Mouse (Mus musculus): ENCODE measurements at regions not wholly inside any gene's neighbourhood (a gene's known extent, or its start where the extent isn't known, plus 50 kb on each side); places are given as distances from the start of the nearest gene placed in this dataset.

DNA sequence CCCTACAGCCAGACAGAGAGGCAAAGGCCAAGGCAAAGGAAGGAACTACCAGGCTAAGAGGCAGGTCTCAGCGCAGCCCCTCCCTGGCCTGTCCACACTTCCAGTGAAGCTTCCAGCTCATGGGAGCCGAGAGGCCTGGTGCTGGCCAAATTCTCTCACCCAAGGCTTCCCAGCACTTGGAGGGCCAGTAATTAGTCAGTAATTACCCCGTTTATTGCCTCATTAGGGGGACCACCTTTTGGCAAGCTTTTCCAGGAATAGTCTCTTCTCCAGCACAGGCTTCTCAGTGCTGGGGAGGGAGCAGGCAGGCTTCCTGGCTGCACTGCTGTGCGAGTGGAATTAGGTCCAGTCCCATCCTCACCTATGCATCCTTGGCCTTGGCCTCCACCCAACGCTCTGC is 252.8 kb upstream of the Nxpe4 start:
- no peak for DNase-seq (ENCODE audit: low spot score in 2 of 2)

DNA sequence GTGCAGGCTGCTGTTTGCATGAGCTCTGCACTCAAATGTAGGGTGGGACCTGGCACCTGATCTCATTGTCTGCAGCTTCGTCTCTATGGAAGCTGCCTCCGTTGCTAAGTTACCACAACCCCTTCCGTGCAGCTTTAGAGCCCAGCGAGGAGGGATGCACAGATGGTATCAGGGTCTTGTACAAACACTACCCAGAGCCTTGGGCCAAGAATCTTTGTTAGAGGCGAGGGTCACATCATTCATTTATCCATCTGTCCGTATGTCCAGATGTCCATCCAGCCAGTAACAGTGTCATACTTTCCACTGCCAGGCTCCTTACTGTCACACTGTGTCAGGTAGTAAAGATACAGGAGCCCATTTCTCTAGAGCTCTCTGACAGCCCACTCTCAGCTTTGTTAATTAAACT is 251.3 kb upstream of the Nxpe4 start:
- DNase-seq (ENCODE audit: low spot score in 2 of 2): no peak

DNA sequence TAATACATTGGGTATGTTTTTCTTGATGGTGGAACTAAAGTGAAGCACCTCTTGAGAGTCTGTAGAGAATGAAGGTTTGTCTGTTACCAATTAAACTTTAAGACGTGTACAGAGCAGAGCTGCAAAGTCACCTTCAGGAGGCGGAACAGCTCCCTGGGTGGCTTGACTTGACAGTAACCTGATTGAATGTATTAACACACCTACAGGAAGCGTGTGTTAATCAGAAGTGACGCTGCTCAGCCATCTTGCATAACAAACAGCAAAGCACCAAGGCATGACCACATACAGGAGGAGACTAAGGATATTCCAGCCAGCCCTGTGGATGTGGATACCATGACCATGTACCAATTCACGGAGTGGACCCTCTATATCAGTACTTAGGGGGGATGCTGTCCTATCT is 249.0 kb upstream of the Nxpe4 start:
- no peak for DNase-seq (ENCODE audit: low spot score in 2 of 2)

DNA sequence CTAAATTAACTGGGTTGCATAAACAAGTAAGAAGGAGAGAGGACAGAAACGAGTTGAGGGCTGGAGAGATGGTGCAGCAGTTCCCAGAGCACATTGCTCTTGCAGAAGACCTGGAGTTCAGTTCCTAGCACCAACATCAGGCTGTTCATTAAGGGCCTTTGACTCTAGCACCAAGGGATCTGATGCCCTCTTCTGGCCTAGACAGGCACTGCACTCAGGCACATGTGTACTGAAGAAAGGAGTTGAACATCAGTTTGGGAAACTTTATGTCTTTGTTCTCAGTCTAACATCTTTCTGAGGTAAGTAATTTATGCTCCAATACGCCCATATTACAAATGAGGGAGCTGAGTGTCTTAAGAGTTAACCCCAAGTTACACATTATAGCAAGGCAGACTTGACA is 226.5 kb upstream of the Nxpe4 start:
- no peak for DNase-seq (ENCODE audit: low spot score in 2 of 2)

DNA sequence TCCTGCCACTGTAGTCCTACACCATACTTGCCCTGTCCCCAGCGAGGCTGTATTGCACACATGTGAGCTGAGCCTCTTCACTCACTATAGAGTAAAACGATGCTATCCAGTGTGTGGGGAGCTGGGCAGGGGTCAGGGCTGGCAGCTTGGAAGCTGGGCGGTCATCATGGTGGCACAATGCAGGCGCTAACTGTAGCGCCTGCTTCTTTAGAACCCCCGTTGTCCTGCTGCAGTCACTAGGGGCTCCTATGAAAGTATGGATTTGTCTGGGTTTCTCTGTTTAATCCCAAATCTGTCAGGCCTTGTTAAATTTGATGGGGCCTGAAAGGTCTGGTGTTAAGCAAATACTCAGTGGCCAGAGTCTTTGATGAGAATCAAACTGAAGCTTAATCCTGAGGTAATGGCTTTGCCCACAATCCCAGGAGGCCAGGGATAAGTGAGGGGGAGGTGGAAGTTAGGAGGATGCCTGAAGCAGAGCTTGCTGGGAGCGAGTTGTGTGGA is 225.8 kb upstream of the Nxpe4 start:
- DNase-seq (ENCODE audit: low spot score in 2 of 2): no peak

DNA sequence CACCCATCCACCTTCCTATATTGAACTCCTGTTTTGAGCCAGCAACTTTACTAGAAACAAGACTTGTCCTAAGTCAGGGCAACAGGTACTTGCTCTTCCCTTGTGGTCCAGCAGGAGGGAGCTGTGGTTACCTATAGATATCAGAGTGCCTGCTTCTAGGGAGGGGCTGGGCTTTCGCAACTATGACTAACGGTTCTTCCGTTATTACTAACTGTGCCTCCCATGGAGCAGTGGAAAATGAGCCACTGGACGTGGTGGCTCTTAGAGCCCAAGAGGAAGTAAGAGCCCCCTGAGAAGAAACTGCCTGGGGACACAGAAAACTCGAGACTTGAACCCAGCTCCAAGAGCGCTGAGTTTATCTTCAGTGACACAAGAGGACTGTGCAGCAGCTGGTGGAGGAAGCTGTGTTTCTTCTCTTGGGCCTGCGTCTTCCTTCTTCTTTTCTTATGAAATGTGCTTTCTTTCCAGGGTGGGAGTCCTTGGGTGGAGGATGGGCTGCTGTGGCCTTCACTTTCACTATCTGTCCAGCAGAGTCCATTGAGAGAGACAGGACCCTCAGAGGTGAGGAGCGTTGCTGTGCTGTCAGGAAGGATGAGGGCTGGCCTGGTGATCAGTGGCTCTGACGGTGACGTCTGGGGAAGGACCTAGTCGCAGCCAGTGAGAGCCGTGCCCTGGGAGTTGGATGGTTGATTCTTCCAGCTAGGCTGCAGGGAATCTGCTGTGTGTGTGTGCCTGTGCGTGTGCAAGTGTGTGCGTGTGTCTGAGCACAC is 222.7 kb upstream of the Nxpe4 start:
- DNase-seq (ENCODE audit: low spot score in 2 of 2): no peak

DNA sequence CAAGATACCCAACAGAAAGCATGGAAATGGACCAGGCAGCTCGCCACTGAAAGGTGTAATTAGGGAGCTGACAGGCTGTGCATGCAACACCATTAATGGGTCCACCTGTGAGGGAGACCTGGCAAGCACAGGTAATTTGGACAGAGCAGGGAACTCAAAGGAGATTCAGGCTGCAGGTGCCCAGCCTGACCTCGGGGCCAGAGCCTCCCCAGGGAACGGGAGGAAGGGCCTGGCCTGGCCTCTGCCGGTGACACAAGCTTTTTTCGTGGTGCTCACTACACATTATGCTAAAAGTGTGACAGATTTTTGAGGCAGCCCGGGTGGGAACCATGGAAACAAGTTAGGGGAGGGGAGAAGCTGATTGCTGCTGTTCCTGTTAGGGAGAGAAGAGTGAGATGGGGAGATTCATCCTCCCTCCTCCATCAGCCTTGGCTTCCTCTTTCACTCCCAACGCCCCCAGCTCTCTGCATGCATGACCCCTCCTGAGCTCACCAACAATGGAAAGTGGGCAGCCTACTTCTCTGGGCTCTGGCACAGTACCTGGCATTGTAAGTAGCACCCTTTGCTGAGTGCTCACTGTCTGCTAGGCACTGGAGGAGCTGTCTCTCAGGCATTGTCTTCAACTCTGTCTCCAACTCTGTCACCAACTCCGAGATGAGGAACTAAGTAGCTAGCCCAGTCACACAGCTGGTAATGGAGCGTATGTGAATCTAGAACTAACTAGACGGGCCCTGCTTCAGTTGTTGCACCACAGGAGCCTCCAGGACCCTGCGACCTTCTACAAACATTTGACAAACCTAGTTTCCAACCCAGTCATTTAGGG is 218.9 kb upstream of the Nxpe4 start:
- no peak for DNase-seq (ENCODE audit: low spot score in 2 of 2)

DNA sequence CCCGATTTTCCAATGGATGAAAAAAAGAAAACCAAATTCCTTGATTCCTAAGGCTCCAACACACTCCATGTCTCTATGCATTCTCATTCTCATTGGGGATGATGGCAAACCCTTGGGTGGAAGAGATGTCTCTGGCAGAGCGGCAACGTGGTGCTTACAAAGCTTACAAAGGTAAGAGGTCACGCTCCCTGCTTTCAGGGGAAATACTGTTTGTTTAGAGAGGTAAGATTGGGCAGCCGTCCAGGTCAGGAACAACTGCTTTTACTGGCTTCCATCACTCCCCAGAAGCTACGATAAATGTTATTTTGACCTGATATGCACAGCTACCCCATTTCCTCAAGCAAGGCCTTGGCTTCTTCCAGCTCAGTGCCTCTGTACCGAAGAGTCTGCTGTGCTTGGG is 215.6 kb upstream of the Nxpe4 start:
- DNase-seq (ENCODE audit: low spot score in 2 of 2): no peak

DNA sequence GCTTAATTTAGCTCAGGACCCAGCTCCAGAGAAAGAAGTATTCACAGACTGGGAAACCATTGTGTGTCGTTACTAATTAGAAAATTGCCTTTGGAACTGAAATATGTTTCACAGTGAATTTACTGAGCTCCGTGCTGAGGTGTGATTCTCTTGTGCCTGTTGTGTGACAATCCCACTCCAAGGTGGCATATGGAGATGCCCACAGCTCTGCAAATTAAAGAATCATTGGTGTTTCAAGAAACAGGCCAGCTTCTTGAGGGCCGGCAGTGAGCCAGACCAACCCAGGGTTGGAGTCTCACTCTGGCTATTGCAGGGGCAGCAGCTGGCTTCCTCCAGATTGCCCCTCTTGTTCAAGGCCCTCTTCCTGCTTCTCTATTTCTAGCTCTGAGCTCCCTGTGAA is 203.9 kb upstream of the Nxpe4 start:
- no peak for DNase-seq (ENCODE audit: low spot score in 2 of 2)

DNA sequence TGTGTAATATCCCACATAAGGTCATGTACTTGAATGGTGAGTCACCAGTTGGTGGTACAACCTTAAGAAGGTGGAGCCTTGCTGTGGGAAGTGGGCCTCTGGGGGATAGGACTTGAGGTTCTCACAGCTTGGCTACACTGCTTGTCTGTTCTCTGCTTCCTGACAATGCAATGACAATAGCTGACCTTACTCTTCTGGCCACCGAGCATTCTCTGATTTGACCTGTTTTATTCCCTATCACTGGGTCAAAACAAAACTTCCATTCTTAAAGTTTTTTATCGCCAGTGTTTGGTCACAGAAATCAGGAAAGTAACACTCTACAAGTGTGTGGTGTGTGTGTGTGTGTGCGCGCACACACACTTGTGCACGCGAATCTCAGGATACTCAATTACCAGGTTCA is 203.0 kb upstream of the Nxpe4 start:
- no peak for DNase-seq (ENCODE audit: low spot score in 2 of 2)

DNA sequence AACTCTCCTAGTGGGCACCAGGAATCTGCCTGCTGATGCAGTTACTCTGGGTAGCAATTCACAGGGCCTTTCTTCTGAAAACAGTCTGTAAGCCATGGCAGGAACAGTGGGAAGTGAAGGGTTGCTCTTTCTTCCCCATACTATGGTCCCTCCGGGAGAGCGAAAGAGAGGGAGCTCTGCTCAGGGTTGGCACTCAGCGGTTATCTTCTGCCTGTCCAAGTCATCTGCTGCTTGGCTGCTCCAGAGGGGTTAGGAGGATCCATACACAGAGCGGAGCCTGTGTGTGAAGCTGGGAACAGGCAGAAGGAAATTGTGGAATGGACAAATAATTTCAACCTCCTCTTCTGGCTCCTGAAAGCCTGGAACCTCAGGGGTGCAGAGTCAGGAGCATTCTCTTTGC is 200.6 kb upstream of the Nxpe4 start:
- DNase-seq (ENCODE audit: low spot score in 2 of 2): no peak

DNA sequence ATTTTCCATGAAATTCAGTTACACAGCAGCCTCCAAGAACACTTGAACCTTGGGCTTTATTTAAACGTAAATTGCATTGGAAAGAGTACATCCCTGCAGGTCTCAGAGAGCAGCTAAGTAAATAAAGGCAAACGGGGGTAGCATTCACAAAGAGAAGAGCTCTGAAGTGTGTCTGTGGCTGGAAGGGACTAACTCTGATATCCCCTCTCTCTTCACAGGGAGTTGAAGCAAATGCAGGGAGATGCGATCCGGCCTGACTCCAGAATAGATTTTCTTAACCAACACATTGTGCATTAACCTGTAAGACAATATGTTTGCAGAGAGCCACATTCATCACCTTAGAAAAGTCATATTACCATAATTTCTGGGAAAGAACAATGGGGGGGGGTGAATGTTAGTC is 199.7 kb upstream of the Nxpe4 start:
- no peak for DNase-seq (ENCODE audit: low spot score in 2 of 2)

DNA sequence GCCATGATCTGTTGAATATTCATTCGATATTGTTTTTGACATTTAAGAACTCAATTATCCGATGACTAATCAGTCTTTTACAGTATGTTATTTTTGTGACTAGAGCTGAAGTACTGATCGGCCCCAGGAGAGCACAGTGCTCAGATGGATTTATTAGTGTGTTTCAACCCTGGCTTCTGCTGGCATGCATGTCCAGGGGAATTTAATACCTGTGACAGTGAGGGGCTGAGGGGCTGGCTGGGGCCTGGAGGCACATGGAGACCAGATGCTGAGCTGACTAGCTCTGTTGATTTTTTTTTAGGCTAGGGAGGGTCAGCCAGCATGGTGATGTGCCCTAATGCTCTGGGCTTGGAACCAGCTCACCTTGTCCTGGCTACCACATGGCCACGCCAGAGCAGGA is 199.2 kb upstream of the Nxpe4 start:
- no peak for DNase-seq (ENCODE audit: low spot score in 2 of 2)

DNA sequence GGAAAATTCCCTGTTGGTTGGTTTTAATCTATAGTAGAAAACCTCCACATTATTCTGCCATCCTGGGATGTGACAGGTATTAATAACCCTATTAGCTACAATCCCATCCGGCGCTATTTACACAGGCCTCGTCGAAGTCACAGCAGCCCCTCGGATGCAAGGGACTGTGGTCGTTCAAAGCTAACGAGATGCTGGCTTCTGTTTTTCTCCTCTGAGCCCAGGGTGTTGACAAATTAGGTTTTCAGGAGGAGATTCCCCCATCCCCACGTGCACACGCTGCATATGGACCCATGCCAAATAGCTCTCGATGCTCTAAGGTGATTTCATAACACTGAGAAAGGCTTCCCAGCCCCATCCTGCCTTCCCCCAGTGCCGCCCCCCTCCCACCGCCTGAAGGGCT is 188.7 kb upstream of the Nxpe4 start:
- DNase-seq (ENCODE audit: low spot score in 2 of 2): no peak

DNA sequence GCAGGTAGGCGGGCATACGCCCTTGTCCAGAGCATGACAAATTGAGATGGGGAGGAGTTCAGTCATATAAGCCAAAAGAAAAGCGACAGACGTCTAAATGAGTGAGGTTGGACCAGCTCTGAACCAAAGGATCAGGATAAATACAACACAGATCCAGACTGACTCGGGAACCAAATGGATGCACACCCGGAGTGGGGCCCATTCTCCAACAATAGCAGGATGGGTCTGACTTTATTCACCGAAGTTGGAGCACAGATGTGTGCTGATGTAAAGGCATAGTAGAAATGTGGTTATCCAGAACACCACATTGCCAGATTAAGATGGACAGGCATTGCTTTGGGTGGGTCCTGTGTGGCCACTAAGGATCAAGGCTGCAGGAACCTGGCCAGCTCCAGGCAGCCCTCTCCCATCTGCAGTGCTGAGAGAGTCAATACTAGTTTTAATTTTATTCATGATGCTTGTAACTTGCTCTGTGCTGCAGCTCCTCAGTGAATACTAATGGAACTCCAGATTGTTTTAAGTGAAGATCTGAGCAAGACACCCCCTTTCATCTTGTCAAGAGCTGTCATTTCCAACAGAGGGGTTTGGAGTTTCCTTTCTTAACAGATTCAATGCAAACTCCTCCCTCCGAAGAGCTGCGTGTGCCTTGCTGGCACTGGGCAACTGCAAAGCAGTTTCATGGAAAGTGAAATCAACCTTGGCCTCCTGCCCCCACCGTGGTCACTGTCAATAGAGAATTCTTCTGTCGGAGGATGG is 176.3 kb upstream of the Nxpe4 start:
- DNase-seq (ENCODE audit: low spot score in 2 of 2): no peak

DNA sequence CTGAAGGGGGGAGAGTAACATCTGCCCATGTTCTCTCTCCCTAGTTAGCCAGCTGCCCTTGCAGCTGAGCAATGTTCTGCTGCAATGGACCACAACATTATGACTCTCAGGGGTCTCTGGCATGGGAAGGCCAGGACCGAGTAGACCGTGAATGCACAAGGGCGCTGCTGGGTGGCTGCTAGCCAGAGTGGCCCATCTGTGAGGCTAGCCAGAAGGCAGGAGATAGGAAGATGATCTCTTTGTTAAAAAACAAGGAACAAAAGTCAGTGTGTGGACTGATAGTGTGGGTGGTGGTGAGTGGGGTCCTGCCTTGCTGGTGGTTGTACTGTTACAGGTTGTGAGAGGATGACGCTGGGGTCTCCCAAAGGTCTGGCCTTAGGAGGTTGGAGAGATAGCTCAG is 174.6 kb upstream of the Nxpe4 start:
- DNase-seq (ENCODE audit: low spot score in 2 of 2): no peak

DNA sequence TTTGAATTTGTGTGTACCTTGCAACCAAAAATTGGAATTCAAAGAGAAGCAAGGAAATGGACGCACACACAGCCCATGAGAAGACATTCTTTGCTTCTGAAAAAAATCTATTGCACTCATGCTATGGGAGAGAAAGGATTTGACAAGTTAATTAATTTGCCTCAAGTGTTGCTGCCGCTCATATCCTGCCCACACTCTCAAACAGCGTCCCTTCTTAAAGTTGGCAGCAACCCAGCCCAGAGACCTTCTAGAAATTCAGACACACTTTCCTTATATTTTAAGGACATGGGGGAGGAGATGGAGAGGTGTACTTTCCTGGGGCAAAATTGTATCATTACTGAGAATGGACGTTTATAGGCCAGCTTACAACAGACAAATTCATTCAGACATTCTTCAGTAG is 167.2 kb upstream of the Nxpe4 start:
- no peak for DNase-seq (ENCODE audit: low spot score in 2 of 2)

DNA sequence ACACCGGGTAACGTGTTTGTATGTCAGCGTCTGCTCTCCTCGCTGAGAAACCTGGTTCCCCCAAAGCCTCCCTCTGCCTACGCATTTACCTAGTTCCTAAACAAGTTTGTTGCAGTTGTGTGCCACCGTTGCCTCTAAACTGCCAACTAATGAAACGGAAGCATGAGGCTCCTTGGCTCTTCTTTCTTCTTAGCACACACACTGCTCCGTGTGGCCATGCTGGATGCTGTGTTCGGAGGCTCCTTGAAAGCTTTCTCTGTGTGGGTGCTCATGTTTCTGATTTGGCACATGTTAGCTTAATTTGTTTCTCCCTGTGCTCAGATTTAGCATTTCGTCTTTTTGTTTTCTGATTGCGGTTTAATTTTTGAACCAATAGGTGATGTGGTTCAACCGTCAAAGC is 162.2 kb upstream of the Nxpe4 start:
- DNase-seq (ENCODE audit: low spot score in 2 of 2): no peak

DNA sequence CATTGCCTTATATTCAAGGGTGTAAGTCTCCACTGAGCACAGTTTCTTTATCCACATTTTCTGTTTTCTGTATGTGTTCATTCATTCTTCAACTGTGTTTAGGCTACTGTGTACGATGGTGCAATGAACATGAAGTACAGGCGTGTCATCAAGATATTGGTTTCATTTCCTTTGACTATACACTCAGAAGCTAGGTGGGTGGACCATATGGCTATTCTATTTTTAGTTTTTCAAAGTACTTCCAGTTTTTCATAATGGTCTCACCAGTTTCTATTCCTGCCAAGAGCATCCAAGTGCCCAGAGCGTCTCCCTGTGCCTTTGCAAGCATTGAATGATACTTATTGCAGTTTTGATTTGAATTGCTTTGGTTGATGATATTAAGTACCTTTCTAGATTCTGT is 132.8 kb upstream of the Nxpe4 start:
- DNase-seq (ENCODE audit: low spot score in 2 of 2): no peak

DNA sequence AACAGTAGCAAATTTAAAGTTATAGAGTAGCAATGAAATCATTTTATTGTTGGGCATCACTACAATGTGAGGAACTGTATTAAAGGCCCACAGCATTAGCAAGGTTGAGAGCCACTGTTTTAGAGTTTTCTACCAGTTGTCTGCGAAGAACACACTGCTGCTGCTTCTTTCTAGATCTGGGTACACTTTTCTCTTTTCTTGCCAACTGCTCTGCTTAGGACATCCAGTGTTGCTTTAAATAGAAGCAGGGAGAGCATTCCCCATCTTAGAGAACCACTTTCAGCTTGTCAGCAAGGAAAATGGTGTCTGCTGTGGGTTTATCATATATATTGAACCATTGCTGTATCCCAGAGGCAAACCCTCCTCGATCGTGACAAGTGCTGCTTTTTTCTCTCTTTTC is 131.0 kb upstream of the Nxpe4 start:
- DNase-seq (ENCODE audit: low spot score in 2 of 2): no peak

DNA sequence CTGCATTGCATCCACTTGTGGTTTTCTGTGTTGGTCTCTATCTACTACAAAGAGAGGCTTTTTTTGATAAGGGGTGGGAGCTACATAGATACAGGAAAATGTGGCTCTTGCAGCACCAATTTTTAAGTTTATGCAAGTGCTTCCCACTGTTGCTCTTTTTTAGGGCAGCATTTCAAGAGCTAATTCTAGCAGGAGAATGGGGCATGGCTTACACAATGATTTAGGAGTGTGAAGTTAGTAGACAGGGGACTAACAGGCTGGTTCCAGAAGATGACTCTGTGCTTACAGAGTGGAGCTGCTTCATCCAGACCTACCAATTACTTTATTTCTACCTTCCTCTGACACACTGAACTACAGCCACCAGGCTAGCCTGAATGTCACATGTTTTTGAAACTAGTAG is 125.9 kb upstream of the Nxpe4 start:
- no peak for DNase-seq (ENCODE audit: low spot score in 2 of 2)

DNA sequence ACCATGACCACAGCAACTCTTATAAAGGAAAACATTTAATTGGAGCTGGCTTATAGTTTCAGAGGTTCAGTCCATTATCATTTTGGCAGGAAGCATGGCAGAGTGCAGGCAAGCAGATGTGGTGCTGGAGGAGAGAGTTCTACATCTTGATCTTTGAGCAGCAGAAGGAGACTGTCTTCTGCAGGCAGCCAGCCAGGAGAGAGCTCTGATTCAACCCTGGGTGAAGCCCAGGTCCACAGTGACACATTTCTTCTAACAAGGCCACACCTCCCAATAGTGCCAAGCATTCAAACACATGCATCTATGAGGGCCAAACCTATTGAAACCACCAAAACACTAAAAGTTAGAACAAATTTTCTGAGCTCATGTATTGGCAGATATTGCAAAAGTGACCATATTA is 117.0 kb upstream of the Nxpe4 start:
- DNase-seq (ENCODE audit: low spot score in 2 of 2): no peak

DNA sequence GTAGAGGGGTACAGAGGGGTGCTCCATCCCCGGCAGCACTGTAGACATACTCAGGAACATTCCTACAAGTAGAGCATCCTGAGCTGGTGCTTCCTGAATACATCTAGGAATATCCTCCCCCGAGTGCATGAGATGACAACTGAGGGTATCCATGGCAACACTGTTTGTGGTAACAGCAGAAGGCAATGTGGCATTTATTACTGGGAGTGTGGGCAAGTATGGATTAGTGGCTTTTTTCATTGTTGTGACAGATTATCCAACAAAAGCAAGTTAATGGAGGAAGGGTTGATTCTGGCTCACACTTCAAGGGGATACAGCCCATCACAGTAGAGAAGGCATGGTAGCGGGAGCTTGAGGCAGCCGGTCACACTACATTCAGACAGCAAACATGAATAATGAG is 114.0 kb upstream of the Nxpe4 start:
- no peak for DNase-seq (ENCODE audit: low spot score in 2 of 2)

Data from urinary bladder, postnatal 4 days (tissue).